Mouse (Mus musculus): ENCODE measurements at regions not wholly inside any gene's neighbourhood (a gene's known extent, or its start where the extent isn't known, plus 50 kb on each side); places are given as distances from the start of the nearest gene placed in this dataset.

- DNase-seq, result no peak
Observed at GRCm38 (mm10) chr6:7476907-7477306, 77.8 kb upstream of the Tac1 start.

- DNase-seq, result no peak
Observed at GRCm38 (mm10) chr6:7494299-7494698, 60.4 kb upstream of the Tac1 start.

GRCm38 (mm10) chr6:7496766-7497165 lies 57.9 kb upstream of the Tac1 start:
- DNase-seq, result no peak

Data from cerebellum, adult 18-20 months (tissue).